In the genomic region with DNA sequence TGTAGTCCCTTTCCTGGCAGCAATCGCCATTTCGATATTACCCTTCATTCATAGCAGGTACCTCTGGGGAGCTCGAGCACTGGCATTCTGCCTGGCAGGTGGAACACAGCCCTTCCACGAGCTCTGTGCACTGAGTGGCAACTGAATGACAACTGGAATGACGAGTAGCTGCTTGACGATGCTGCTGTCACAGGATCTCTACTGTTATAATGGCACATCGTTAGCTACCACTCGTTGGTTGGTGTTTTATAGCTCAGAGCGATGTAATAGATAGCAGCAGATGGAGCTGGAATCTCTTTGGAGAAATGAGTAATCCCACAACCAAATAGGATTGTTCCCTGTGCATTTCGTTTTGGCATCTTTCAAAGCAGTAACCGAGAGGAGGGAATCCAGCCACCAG, we compare ENCODE assay signal across 19 mouse cellular contexts.
DNase-seq lines count a peak whose midpoint lies in the region; ATAC-seq and TF ChIP-seq lines count a peak whose summit lies in the region.
"Had no signal": no experiment of that assay in that cellular context is flagged by ENCODE, and none has a peak within 500 bp of the region (broad histone marks: within the 10 kb centered on the region; RNA-seq: fewer than 3 reads in every experiment).

No protein-coding gene starts in this region.

- 31% methylated on average over 11 of the region's 11 CpGs for whole genome bisulfite sequencing in forebrain, embryonic 14.5 days
- WGBS in forebrain, embryonic 11.5 days = 60% methylated on average over 11 of the region's 11 CpGs
- WGBS in hindbrain, embryonic 16.5 days = 59% methylated on average over 11 of the region's 11 CpGs
- 52% methylated on average over 11 of the region's 11 CpGs for WGBS in neural tube, embryonic 14.5 days
- 92% methylated on average over 11 of the region's 11 CpGs for WGBS in thymus, adult 2 months

- H3K4me2 ChIP-seq in forebrain, embryonic 14.5 days (ENCODE audit: low read length) = no peak overlapping the region
- no peak overlapping the region for H3K4me2 ChIP-seq in forebrain, embryonic 11.5 days (ENCODE audit: low read depth, low read length, severe bottlenecking)
- no peak overlapping the region for H3K4me2 ChIP-seq in hindbrain, embryonic 16.5 days (ENCODE audit: low read length)
- no peak overlapping the region for H3K4me2 ChIP-seq in neural tube, embryonic 14.5 days (ENCODE audit: low read depth, low read length)
- H3K4me2 ChIP-seq: limb, embryonic 15.5 days; stomach, embryonic 15.5 days had no signal

- TF ChIP-seq CTCF in thymus, adult 2 months (IDR thresholded peaks at IDR 0.05; ENCODE audit: borderline replicate concordance, control insufficient read depth, extremely low read depth, insufficient read depth, low read length, poor library complexity) = no peak

- H3K9me3 ChIP-seq in forebrain, embryonic 14.5 days (replicated peaks; ENCODE audit: control insufficient read depth, low read length) = no peaks in the 10 kb centered on the region
- no peaks in the 10 kb centered on the region for H3K9me3 ChIP-seq in forebrain, embryonic 11.5 days (ENCODE audit: control insufficient read depth, low read length)
- H3K9me3 ChIP-seq in hindbrain, embryonic 16.5 days (ENCODE audit: control insufficient read depth, low read length) = no peaks in the 10 kb centered on the region
- H3K9me3 ChIP-seq in neural tube, embryonic 14.5 days (ENCODE audit: control insufficient read depth, low read length) = no peaks in the 10 kb centered on the region
- H3K9me3 ChIP-seq: limb, embryonic 15.5 days; stomach, embryonic 15.5 days had no signal

- no peak overlapping the region for H3K9ac ChIP-seq in forebrain, embryonic 14.5 days (ENCODE audit: low read length)
- no peak overlapping the region for H3K9ac ChIP-seq in forebrain, embryonic 11.5 days (ENCODE audit: low read length)
- no peak overlapping the region for H3K9ac ChIP-seq in hindbrain, embryonic 16.5 days (ENCODE audit: low read depth, low read length)
- no peak overlapping the region for H3K9ac ChIP-seq in neural tube, embryonic 14.5 days (replicated peaks; ENCODE audit: low read depth, low read length)
- H3K9ac ChIP-seq: limb, embryonic 15.5 days; stomach, embryonic 15.5 days had no signal

- no peak overlapping the region for H3K27ac ChIP-seq in forebrain, embryonic 14.5 days (ENCODE audit: low read depth, low read length)
- no peak overlapping the region for H3K27ac ChIP-seq in forebrain, embryonic 11.5 days (ENCODE audit: low read depth, low read length)
- H3K27ac ChIP-seq in hindbrain, embryonic 16.5 days (ENCODE audit: low read depth, low read length) = no peak overlapping the region
- H3K27ac ChIP-seq in neural tube, embryonic 14.5 days (ENCODE audit: low read depth, low read length) = no peak overlapping the region
- no peak overlapping the region for H3K27ac ChIP-seq in thymus, adult 2 months (ENCODE audit: control insufficient read depth, insufficient read depth, low read length)
- H3K27ac ChIP-seq: limb, embryonic 15.5 days; stomach, embryonic 15.5 days had no signal

- peak; percentile 19 for DNase-seq in forebrain, embryonic 14.5 days (ENCODE audit: low spot score)
- DNase-seq in forebrain, embryonic 11.5 days (ENCODE audit: low spot score) = no peak
- DNase-seq in left cerebral cortex, postnatal 4 days = peak; percentile 9
- DNase-seq in left cerebral cortex, adult 8-10 months (ENCODE audit: low spot score in 2 of 2) = no peak
- DNase-seq in thymus, adult 2 months = no peak
- no peak for DNase-seq in c-Kit-positive CD71-positive TER-119-positive erythroid progenitor cells, embryonic 14.5 days (ENCODE audit: low spot score)
- DNase-seq: adrenal gland, adult 8-10 months; B cell, adult 2 months; cerebellum, adult 8-10 months; gastrocnemius, postnatal 25 days; heart, postnatal 10 days; kidney, postnatal 4 days; lung, adult 18-20 months; lung, postnatal 36 days; right cerebral cortex, postnatal 14 days had no signal

- 0 out of 2 replicates have a peak, but pooled peaks cover 2% of the 10 kb centered on the region for H3K4me1 ChIP-seq in forebrain, embryonic 14.5 days (ENCODE audit: control insufficient read depth, insufficient read depth, low read length)
- no peaks in the 10 kb centered on the region for H3K4me1 ChIP-seq in forebrain, embryonic 11.5 days (replicated peaks; ENCODE audit: control insufficient read depth, insufficient read depth, low read length)
- no peaks in the 10 kb centered on the region for H3K4me1 ChIP-seq in hindbrain, embryonic 16.5 days (ENCODE audit: control insufficient read depth, insufficient read depth, low read depth, low read length)
- H3K4me1 ChIP-seq in neural tube, embryonic 14.5 days (ENCODE audit: control insufficient read depth, insufficient read depth, low read length) = no peaks in the 10 kb centered on the region
- no peaks in the 10 kb centered on the region for H3K4me1 ChIP-seq in thymus, adult 2 months (replicated peaks; ENCODE audit: control insufficient read depth, insufficient read depth, low read length)
- H3K4me1 ChIP-seq: limb, embryonic 15.5 days; stomach, embryonic 15.5 days had no signal

- ATAC-seq in forebrain, embryonic 14.5 days = peak; percentile 52; the same call in 1 of the 2 replicates
- ATAC-seq in forebrain, embryonic 11.5 days (replicated peaks; ENCODE audit: low FRiP score) = no peak
- ATAC-seq in hindbrain, embryonic 16.5 days = peak; percentile 61; the same call in 1 of the 2 replicates
- ATAC-seq in neural tube, embryonic 14.5 days (ENCODE audit: low read depth) = peak; percentile 79

- H3K36me3 ChIP-seq in forebrain, embryonic 14.5 days (ENCODE audit: control insufficient read depth, insufficient read depth, low read length) = no peaks in the 10 kb centered on the region
- H3K36me3 ChIP-seq in forebrain, embryonic 11.5 days (ENCODE audit: control insufficient read depth, insufficient read depth, low read length) = no peaks in the 10 kb centered on the region
- no peaks in the 10 kb centered on the region for H3K36me3 ChIP-seq in hindbrain, embryonic 16.5 days (ENCODE audit: control insufficient read depth, insufficient read depth, low read length)
- no peaks in the 10 kb centered on the region for H3K36me3 ChIP-seq in neural tube, embryonic 14.5 days (ENCODE audit: control insufficient read depth, insufficient read depth, low read length)
- no peaks in the 10 kb centered on the region for H3K36me3 ChIP-seq in thymus, adult 2 months (ENCODE audit: control insufficient read depth, insufficient read depth, low read length)
- H3K36me3 ChIP-seq: limb, embryonic 15.5 days; stomach, embryonic 15.5 days had no signal

- no peaks in the 10 kb centered on the region for H3K27me3 ChIP-seq in forebrain, embryonic 14.5 days (replicated peaks; ENCODE audit: control insufficient read depth, insufficient read depth, low read length)
- H3K27me3 ChIP-seq in forebrain, embryonic 11.5 days (ENCODE audit: control insufficient read depth, insufficient read depth, low read length) = no peaks in the 10 kb centered on the region
- no peaks in the 10 kb centered on the region for H3K27me3 ChIP-seq in hindbrain, embryonic 16.5 days (replicated peaks; ENCODE audit: control insufficient read depth, insufficient read depth, low read length)
- H3K27me3 ChIP-seq in neural tube, embryonic 14.5 days (ENCODE audit: control insufficient read depth, insufficient read depth, low read length) = no peaks in the 10 kb centered on the region
- H3K27me3 ChIP-seq in thymus, adult 2 months (ENCODE audit: control insufficient read depth, insufficient read depth, low read length) = no peaks in the 10 kb centered on the region
- H3K27me3 ChIP-seq: limb, embryonic 15.5 days; stomach, embryonic 15.5 days had no signal

- H3K4me3 ChIP-seq in forebrain, embryonic 14.5 days (ENCODE audit: low read depth, low read length) = no peak overlapping the region
- no peak overlapping the region for H3K4me3 ChIP-seq in forebrain, embryonic 11.5 days (ENCODE audit: low read depth, low read length)
- H3K4me3 ChIP-seq in hindbrain, embryonic 16.5 days (ENCODE audit: low read length) = no peak overlapping the region
- H3K4me3 ChIP-seq in neural tube, embryonic 14.5 days (ENCODE audit: low read depth, low read length) = no peak overlapping the region
- H3K4me3 ChIP-seq in thymus, adult 2 months (ENCODE audit: control insufficient read depth, insufficient read depth, low read length) = no peak overlapping the region
- H3K4me3 ChIP-seq: limb, embryonic 15.5 days; stomach, embryonic 15.5 days had no signal

- intact Hi-C loops in left cerebral cortex, postnatal 4 days (cut with DNase I) = no loop called here

- TF ChIP-seq POLR2A in thymus, adult 2 months (IDR thresholded peaks at IDR 0.05; ENCODE audit: control insufficient read depth, extremely low read depth, insufficient read depth, low read length, poor library complexity) = no peak

Comparison
In these comparisons a context has a peak if more than half of its experiments do, and no peak if none do; other contexts are left out.
1. DNase-seq: peak in forebrain, embryonic 14.5 days (single experiment) and left cerebral cortex, postnatal 4 days (single experiment); none in forebrain, embryonic 11.5 days (single experiment), left cerebral cortex, adult 8-10 months (0 of 2), thymus, adult 2 months (single experiment) and c-Kit-positive CD71-positive TER-119-positive erythroid progenitor cells, embryonic 14.5 days (single experiment).